Mouse (Mus musculus) forebrain, embryonic 14.5 days (tissue): ENCODE data around the gene Cdc42ep5. TPM values are rescaled to one million over a fixed set of nuclear protein-coding genes. Genes with fewer than 3 reads are reported as not detected.

Experiments used
- ATAC-seq: fragments of 200-750 bp; cut with Nextera tagmentation; 2 replicates; pipeline ENCODE4 v1.8.0; 2017; ENCODE audit warnings: mild to moderate bottlenecking, moderate library complexity
- DNase-seq: peaks from one replicate; pipeline ENCODE4 v3.0.0-alpha.2; 2015; ENCODE audit warnings: low spot score
- H3K27ac ChIP-seq: fragments of 300-500 bp; sonication (generic); 2 replicates; pipeline ENCODE4 v1.5.1; 2014; ENCODE audit warnings: low read depth, mild to moderate bottlenecking, control low read depth, low read length, moderate library complexity
- H3K27me3 ChIP-seq: fragments of 300-500 bp; sonication (generic); replicated peaks from 2 replicates; pipeline ENCODE4 v1.6.1; 2014; ENCODE audit warnings: low read length, control low read depth, mixed read lengths; ENCODE audit not compliant: control insufficient read depth, insufficient read depth
- H3K36me3 ChIP-seq: fragments of 300-500 bp; sonication (generic); 2 replicates; pipeline ENCODE4 v1.6.1; 2014; ENCODE audit warnings: low read length, control low read depth; ENCODE audit not compliant: control insufficient read depth, insufficient read depth
- H3K4me1 ChIP-seq: fragments of 300-500 bp; sonication (generic); 2 replicates; pipeline ENCODE4 v1.6.1; 2014; ENCODE audit warnings: antibody characterized with exemption, low read length, control low read depth; ENCODE audit not compliant: control insufficient read depth, insufficient read depth
- H3K4me2 ChIP-seq: fragments of 300-500 bp; sonication (generic); 2 replicates; pipeline ENCODE4 v1.6.1; 2014; ENCODE audit warnings: mild to moderate bottlenecking, control low read depth, low read length
- H3K4me3 ChIP-seq: fragments of 300-500 bp; sonication (generic); 2 replicates; pipeline ENCODE4 v1.5.1; 2014; ENCODE audit warnings: low read depth, low read length, control low read depth
- H3K9ac ChIP-seq: fragments of 300-500 bp; sonication (generic); 2 replicates; pipeline ENCODE4 v1.6.1; 2014; ENCODE audit warnings: mild to moderate bottlenecking, low read length, control low read depth, moderate library complexity
- H3K9me3 ChIP-seq: fragments of 300-500 bp; sonication (generic); replicated peaks from 2 replicates; pipeline ENCODE4 v1.6.1; 2016; ENCODE audit warnings: low read length, control low read depth, mixed read lengths; ENCODE audit not compliant: control insufficient read depth
- WGBS: fragments of 180-500 bp; shearing (Covaris S2); extraction: QIAGEN DNeasy Blood & Tissue Kit; methylation state at CpG from one replicate; pipeline ENCODE4 v1.1.7; 2014; 5-methylcytosine and 5-hydroxymethylcytosine counted together
- polyA plus RNA-seq: library from polyadenylated mRNA; unstranded; fragments of >200 nt; fragmentation: Nextera tagmentation; extraction: Ambion mirVana; gene quantifications from 2 replicates; pipeline ENCODE4 v1.2.1, GENCODE M21; 2014

Cdc42ep5 gene
- polyA plus RNA-seq, 1 experiment from 2014 or later, result 5.9 TPM

DNA sequence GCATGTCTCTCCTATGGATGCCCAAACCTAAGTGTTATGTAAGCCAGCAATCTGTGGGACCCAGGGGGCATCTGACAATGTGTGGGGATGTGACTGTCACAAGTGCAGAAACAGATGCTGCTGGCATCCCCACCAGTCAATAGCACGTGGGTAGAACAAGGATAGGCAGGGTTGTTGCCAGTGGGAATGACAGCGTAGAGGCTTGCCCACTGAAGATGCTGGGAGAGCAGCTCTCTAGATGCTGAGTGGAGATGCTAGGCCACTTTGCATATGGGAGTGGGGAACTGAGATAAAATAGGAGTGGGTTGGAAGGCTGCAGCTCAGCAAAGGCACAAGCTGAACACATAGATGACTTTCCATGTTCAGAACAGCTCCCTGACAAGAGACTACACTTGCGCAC, 32.1 kb downstream of the Cdc42ep5 start:
- DNase-seq, result no peak

GRCm38 (mm10) chr7:4131964-4132363, 32.7 kb downstream of the Cdc42ep5 start:
- 87% methylated on average over 8 of the region's 8 CpGs for WGBS
- Histone ChIP-seq H3K9me3 (no peaks in the 10 kb centered on the region), H3K36me3 (peaks cover 70% of the 10 kb centered on the region), H3K27me3 (no peaks in the 10 kb centered on the region), H3K4me3 (no peak overlapping the region), H3K27ac (peak overlapping the region; percentile 45; the same call in 1 of the 2 replicates), H3K4me2 (no peak overlapping the region), H3K4me1 (peaks cover 5% of the 10 kb centered on the region; the same call in 1 of the 2 replicates), H3K9ac (peak overlapping the region; percentile 35; the same call in 1 of the 2 replicates)
- DNase-seq, result no peak
- ATAC-seq, result no peak

More for the DNA sequence above, 32.1 kb downstream of the Cdc42ep5 start:
- 88% methylated on average over 3 of the region's 3 CpGs for WGBS
- H3K4me3 ChIP-seq, result no peak overlapping the region
- peaks cover 64% of the 10 kb centered on the region for H3K36me3 ChIP-seq
- H3K27me3 ChIP-seq, result no peaks in the 10 kb centered on the region
- H3K9me3 ChIP-seq, result no peaks in the 10 kb centered on the region
- H3K9ac ChIP-seq, result peak overlapping the region; percentile 35
- no peak overlapping the region for H3K27ac ChIP-seq
- peaks cover 5% of the 10 kb centered on the region for H3K4me1 ChIP-seq
- no peak overlapping the region for H3K4me2 ChIP-seq
- ATAC-seq, result no peak

DNA sequence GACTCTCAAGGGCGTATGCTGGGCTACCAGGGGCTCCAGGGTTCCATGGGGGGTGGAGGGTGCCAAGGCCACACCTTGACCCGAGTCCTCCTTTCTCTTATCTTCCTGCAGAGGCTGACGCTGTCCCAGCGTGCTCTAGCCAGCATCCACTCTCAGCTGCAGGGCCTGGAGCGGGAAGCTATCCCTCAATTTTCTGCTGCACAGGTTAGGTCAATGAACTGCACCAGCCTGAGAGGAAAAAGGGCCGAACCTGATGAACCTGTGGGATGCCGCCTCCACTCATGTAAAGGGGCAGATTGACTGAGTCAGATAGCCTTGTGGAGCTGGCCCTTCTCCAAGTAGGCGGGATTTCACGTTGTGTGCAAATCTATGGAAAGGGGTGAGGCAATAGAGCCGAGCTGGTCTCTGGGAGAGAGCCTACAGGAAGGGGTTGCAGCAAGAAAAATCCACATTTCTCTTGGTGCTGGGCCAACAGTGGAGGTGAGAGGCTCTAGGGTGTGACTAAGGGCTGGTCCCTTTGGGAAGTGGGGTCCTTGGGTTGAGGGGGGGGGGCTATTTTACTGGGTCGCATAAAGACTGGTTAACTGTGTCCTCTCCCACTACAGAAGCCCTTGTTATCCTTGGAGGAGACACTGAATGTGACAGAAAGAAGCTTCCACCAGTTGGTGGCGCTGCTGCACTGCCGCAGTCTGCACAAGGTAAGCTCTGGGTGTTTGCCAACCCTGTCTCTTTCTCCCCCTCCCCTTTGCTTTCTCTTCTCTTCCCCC, 33.8 kb downstream of the Cdc42ep5 start:
- peak; percentile 95 for DNase-seq
- Histone ChIP-seq H3K9ac (peak overlapping the region; percentile 21; the same call in 1 of the 2 replicates), H3K4me2 (peak overlapping the region; percentile 30; the same call in 1 of the 2 replicates)

DNA sequence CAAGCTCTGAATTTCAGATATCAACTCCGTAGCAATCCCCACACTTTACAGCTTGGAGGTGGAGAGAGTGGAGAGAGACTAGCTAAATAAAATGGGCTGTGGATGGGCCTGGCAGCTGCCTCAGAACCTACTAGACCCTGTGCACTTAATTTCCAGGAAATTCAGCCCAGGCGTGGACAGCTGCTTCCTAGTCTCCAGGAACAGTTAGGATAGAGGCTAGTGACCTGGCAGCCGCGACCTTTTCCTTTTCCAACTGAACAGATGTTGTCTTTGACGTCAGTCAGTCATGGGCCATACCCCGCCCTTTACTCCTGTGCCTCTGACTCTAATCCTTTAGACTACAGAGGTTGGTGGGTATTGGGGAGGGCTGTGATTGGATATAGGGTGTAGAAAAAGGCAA, 35.8 kb downstream of the Cdc42ep5 start:
- Histone ChIP-seq H3K27ac (no peak overlapping the region), H3K27me3 (no peaks in the 10 kb centered on the region), H3K36me3 (peaks cover 82% of the 10 kb centered on the region), H3K4me2 (no peak overlapping the region), H3K9ac (no peak overlapping the region), H3K4me1 (peaks cover 18% of the 10 kb centered on the region), H3K9me3 (no peaks in the 10 kb centered on the region), H3K4me3 (no peak overlapping the region)
- ATAC-seq (no peak), DNase-seq (no peak)
- WGBS, result 63% methylated on average over 6 of the region's 6 CpGs

More for the DNA sequence above, 33.8 kb downstream of the Cdc42ep5 start:
- Histone ChIP-seq H3K9me3 (no peaks in the 10 kb centered on the region), H3K4me3 (no peak overlapping the region), H3K27me3 (no peaks in the 10 kb centered on the region), H3K27ac (peak overlapping the region; percentile 45), H3K36me3 (peaks cover 79% of the 10 kb centered on the region), H3K4me1 (peaks cover 5% of the 10 kb centered on the region; the same call in 1 of the 2 replicates)
- WGBS, result 22% methylated on average over 13 of the region's 13 CpGs
- peak; percentile 70 for ATAC-seq

DNA sequence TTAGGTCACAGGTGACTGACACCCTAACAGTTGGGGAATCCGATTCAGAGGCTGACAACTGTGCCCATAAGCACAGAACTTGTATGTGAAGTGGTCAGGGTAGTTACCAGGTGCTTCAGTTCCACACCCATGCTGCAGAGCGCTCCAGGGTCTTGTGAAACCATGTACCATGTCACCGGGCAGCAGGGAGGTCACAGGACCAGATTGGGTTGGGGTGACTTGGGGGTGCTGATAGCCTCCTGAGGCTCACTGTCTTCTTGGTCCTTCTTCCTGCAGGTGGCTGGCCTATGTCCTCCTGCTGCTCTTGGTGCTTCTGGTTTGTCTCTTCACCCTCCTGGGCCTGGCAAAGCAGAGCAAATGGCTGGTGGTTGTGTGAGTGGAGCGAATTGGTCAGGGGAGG, 36.8 kb downstream of the Cdc42ep5 start:
- WGBS, result 91% methylated on average over 4 of the region's 4 CpGs
- peaks cover 27% of the 10 kb centered on the region for H3K4me1 ChIP-seq
- ATAC-seq, result no peak
- H3K4me2 ChIP-seq, result no peak overlapping the region
- H3K36me3 ChIP-seq, result peaks cover 72% of the 10 kb centered on the region
- no peaks in the 10 kb centered on the region for H3K9me3 ChIP-seq
- no peak overlapping the region for H3K27ac ChIP-seq
- no peak overlapping the region for H3K9ac ChIP-seq
- H3K27me3 ChIP-seq, result no peaks in the 10 kb centered on the region
- no peak for DNase-seq
- no peak overlapping the region for H3K4me3 ChIP-seq

GRCm38 (mm10) chr7:4126992-4127785, 37.5 kb downstream of the Cdc42ep5 start:
- DNase-seq (no peak), ATAC-seq (no peak)
- Histone ChIP-seq H3K4me3 (no peak overlapping the region), H3K4me2 (no peak overlapping the region), H3K27me3 (no peaks in the 10 kb centered on the region), H3K9me3 (no peaks in the 10 kb centered on the region), H3K4me1 (peaks cover 33% of the 10 kb centered on the region), H3K36me3 (peaks cover 65% of the 10 kb centered on the region), H3K9ac (no peak overlapping the region), H3K27ac (no peak overlapping the region)
- 87% methylated on average over 11 of the region's 11 CpGs for WGBS

GRCm38 (mm10) chr7:4125306-4125705, 39.4 kb downstream of the Cdc42ep5 start:
- DNase-seq, result no peak
- WGBS, result 19% methylated on average over 9 of the region's 9 CpGs
- Histone ChIP-seq H3K4me2 (peak overlapping the region; percentile 75), H3K4me1 (peaks cover 39% of the 10 kb centered on the region), H3K4me3 (no peak overlapping the region), H3K36me3 (peaks cover 54% of the 10 kb centered on the region), H3K27me3 (no peaks in the 10 kb centered on the region), H3K27ac (peak overlapping the region; percentile 84), H3K9me3 (no peaks in the 10 kb centered on the region), H3K9ac (peak overlapping the region; percentile 55)
- no peak for ATAC-seq

- H3K4me1 ChIP-seq, result peaks cover 42% of the 10 kb centered on the region
- H3K36me3 ChIP-seq, result peaks cover 50% of the 10 kb centered on the region
- DNase-seq, result no peak
- ATAC-seq, result no peak
- WGBS, result 2% methylated on average over 5 of the region's 5 CpGs
- H3K4me2 ChIP-seq, result peak overlapping the region; percentile 75
- H3K9me3 ChIP-seq, result no peaks in the 10 kb centered on the region
- H3K4me3 ChIP-seq, result peak overlapping the region; percentile 22; the same call in 1 of the 2 replicates
- H3K9ac ChIP-seq, result peak overlapping the region; percentile 55
- peak overlapping the region; percentile 84 for H3K27ac ChIP-seq
- no peaks in the 10 kb centered on the region for H3K27me3 ChIP-seq
These were observed 39.8 kb downstream of the Cdc42ep5 start for GRCm38 (mm10) chr7:4124856-4125255.
